In genomic region chr15:86203942-86204561, GRCm38 (mm10) we compare ENCODE assay signal across 8 mouse cellular contexts. TPM values are rescaled to one million over a fixed set of nuclear protein-coding genes. Genes with fewer than 3 reads are reported as not detected.
A peak's percentile ranks its signal among the peaks of the same experiment; 100 is the strongest.
DNase-seq lines count a peak whose midpoint lies in the region; ATAC-seq lines count a peak whose summit lies in the region.

No protein-coding gene starts in this region.

- no peak for ATAC-seq in lung, embryonic 15.5 days (ENCODE audit: borderline replicate concordance, extremely low read depth, low FRiP score, low TSS enrichment)

- no peaks in the 10 kb centered on the region for H3K9me3 ChIP-seq in lung, embryonic 15.5 days

- 34% methylated on average over 7 of the region's 7 CpGs for WGBS in lung, embryonic 15.5 days

- peak; percentile 82 to 90 for DNase-seq in adrenal gland, adult (ENCODE audit: inconsistent age in 2 of 2, low spot score in 1 of 2)
- no peak for DNase-seq in adrenal gland, postnatal 4 days (ENCODE audit: low spot score in 2 of 2)
- DNase-seq in adrenal gland, postnatal 10 days: peak; percentile 75
- peak; percentile 58 to 67 for DNase-seq in heart, postnatal 10 days
- no peak for DNase-seq in Muller cell, postnatal 12 days (ENCODE audit: inconsistent ontology term)
- no peak for DNase-seq in layer of hippocampus, postnatal 25 days (ENCODE audit: extremely low spot score in 1 of 2, low spot score in 1 of 2)
- no peak for DNase-seq in cerebellum, postnatal 10 days

- H3K27me3 ChIP-seq in lung, embryonic 15.5 days: no peaks in the 10 kb centered on the region

- H3K4me3 ChIP-seq in lung, embryonic 15.5 days: no peak overlapping the region

- H3K4me1 ChIP-seq in lung, embryonic 15.5 days: peaks cover 30% of the 10 kb centered on the region

- H3K36me3 ChIP-seq in lung, embryonic 15.5 days: no peaks in the 10 kb centered on the region

- 0 out of 2 replicates have a peak overlapping the region, but pooled peaks have one; percentile 1 for H3K9ac ChIP-seq in lung, embryonic 15.5 days

- no peak overlapping the region for H3K4me2 ChIP-seq in lung, embryonic 15.5 days

- peak overlapping the region; percentile 76 for H3K27ac ChIP-seq in lung, embryonic 15.5 days

- intact Hi-C loops in heart, postnatal 10 days (cut with DNase I): loop anchor here (2.0 kb wide), 1 partner anchor 15 kb away; no protein-coding TSS in a partner anchor

RNA-seq across cellular contexts. Expression of gene Tbc1d22a, which starts 10.2 kb away (rescaled TPM):
- 10 to 100 TPM; 32.3 TPM for total RNA-seq in adrenal gland, postnatal 4 days (2021)
- 10 to 100 TPM; 26.2 to 31.6 TPM for total RNA-seq in adrenal gland, postnatal 10 days (2021)
- 10 to 100 TPM; 19.0 to 23.1 TPM for total RNA-seq in heart, postnatal 10 days (2021)
- polyA plus RNA-seq in lung, embryonic 15.5 days (2015; fragmentation: Nextera tagmentation; extraction: Ambion mirVana): 10.3 and 12.4 TPM in 2 replicates
- total RNA-seq in layer of hippocampus, postnatal 25 days (2021): 10 to 100 TPM; 33.5 to 34.5 TPM

RNA-seq across cellular contexts. Expression of gene Cerk, which starts 18.1 kb away (rescaled TPM):
- total RNA-seq in adrenal gland, postnatal 4 days (2021): 10 to 100 TPM; 26.3 to 26.8 TPM
- 10 to 100 TPM; 21.1 to 26.4 TPM for total RNA-seq in adrenal gland, postnatal 10 days (2021)
- total RNA-seq in heart, postnatal 10 days (2021): 10 to 100 TPM; 40.4 to 45.9 TPM
- polyA plus RNA-seq in lung, embryonic 15.5 days (2015; fragmentation: Nextera tagmentation; extraction: Ambion mirVana): 26.6 and 27.8 TPM in 2 replicates
- total RNA-seq in layer of hippocampus, postnatal 25 days (2021): 10 to 100 TPM; 46.3 to 47.4 TPM

Comparison
In these comparisons a context has a peak if more than half of its experiments do, and no peak if none do; other contexts are left out.
1. DNase-seq: peak in adrenal gland, adult (2 of 2), adrenal gland, postnatal 10 days (single experiment) and heart, postnatal 10 days (2 of 2); none in adrenal gland, postnatal 4 days (0 of 2), Muller cell, postnatal 12 days (single experiment), layer of hippocampus, postnatal 25 days (0 of 2) and cerebellum, postnatal 10 days (0 of 2).